Mouse (Mus musculus) G1E (cell line): ENCODE results near the gene Klf15.

ENCODE experiments used
- CTCF ChIP-seq: IDR thresholded peaks from 2 replicates; pipeline ENCODE4 v1.5.1; 2012; ENCODE audit warnings: low read depth, low read length, inconsistent platforms, mixed read lengths
- GATA1 ChIP-seq: IDR thresholded peaks from 2 replicates; pipeline ENCODE4 v1.6.1; 2012; ENCODE audit warnings: borderline replicate concordance, low read length, inconsistent platforms, mixed read lengths
- TAL1 ChIP-seq: conservative IDR thresholded peaks from 2 replicates; pipeline ENCODE4 v1.6.1; 2012; ENCODE audit warnings: low read depth, low read length, inconsistent platforms, mixed read lengths

GRCm38 (mm10) chr6:90519375-90519774, 57.0 kb downstream of the Klf15 start:
- TF ChIP-seq CTCF (no peak), GATA1 (no peak), TAL1 (no peak)
